Mouse (Mus musculus) embryonic facial prominence, embryonic 14.5 days (tissue): ENCODE results near the gene Nup210l. TPM values are rescaled to one million over a fixed set of nuclear protein-coding genes. Genes with fewer than 3 reads are reported as not detected.
"Not testable (repeated sequence)": the region's sequence is repeated elsewhere in the genome, so short reads cannot be mapped to it uniquely, and the experiment has no call there.

Experiments used
- ATAC-seq: fragments of 200-750 bp; cut with Nextera tagmentation; 2 replicates; pipeline ENCODE4 v1.8.0; 2017; ENCODE audit warnings: low read depth, moderate number of reproducible peaks, moderate TSS enrichment
- DNase-seq: peaks from one replicate; pipeline ENCODE4 v3.0.0-alpha.2; 2015; ENCODE audit warnings: low spot score
- H3K27ac ChIP-seq: fragments of 300-500 bp; sonication (generic); replicated peaks from 2 replicates; pipeline ENCODE4 v1.5.1; 2014; ENCODE audit warnings: low read depth, mild to moderate bottlenecking, low read length, moderate library complexity
- H3K27me3 ChIP-seq: fragments of 300-500 bp; sonication (generic); replicated peaks from 2 replicates; pipeline ENCODE4 v1.6.1; 2014; ENCODE audit warnings: low read length; ENCODE audit not compliant: control insufficient read depth, insufficient read depth
- H3K36me3 ChIP-seq: fragments of 300-500 bp; sonication (generic); 2 replicates; pipeline ENCODE4 v1.6.1; 2014; ENCODE audit warnings: low read length, mixed read lengths; ENCODE audit not compliant: control insufficient read depth, insufficient read depth
- H3K4me1 ChIP-seq: fragments of 300-500 bp; sonication (generic); 2 replicates; pipeline ENCODE4 v1.6.1; 2014; ENCODE audit warnings: antibody characterized with exemption, low read length; ENCODE audit not compliant: control insufficient read depth, insufficient read depth
- H3K4me2 ChIP-seq: fragments of 300-500 bp; sonication (generic); 2 replicates; pipeline ENCODE4 v1.6.1; 2014; ENCODE audit warnings: low read depth, mild to moderate bottlenecking, low read length, moderate library complexity, mixed read lengths
- H3K4me3 ChIP-seq: fragments of 300-500 bp; sonication (generic); 2 replicates; pipeline ENCODE4 v1.5.1; 2014; ENCODE audit warnings: low read depth, mild to moderate bottlenecking, low read length
- H3K9ac ChIP-seq: fragments of 300-500 bp; sonication (generic); 2 replicates; pipeline ENCODE4 v1.6.1; 2014; ENCODE audit warnings: low read depth, mild to moderate bottlenecking, low read length, moderate library complexity, mixed read lengths
- H3K9me3 ChIP-seq: fragments of 300-500 bp; sonication (generic); 2 replicates; pipeline ENCODE4 v1.6.1; 2016; ENCODE audit warnings: low read length; ENCODE audit not compliant: control insufficient read depth
- WGBS: fragments of 180-500 bp; shearing (Covaris S2); extraction: QIAGEN DNeasy Blood & Tissue Kit; methylation state at CpG from one replicate; pipeline ENCODE4 v1.1.7; 2014; 5-methylcytosine and 5-hydroxymethylcytosine counted together
- polyA plus RNA-seq: library from polyadenylated mRNA; unstranded; fragments of >200 nt; fragmentation: Nextera tagmentation; extraction: Ambion mirVana; gene quantifications from 2 replicates; pipeline ENCODE4 v1.2.1, GENCODE M21; 2014

The Nup210l gene
- polyA plus RNA-seq, 1 experiment from 2014 or later = 0.18 TPM

DNA sequence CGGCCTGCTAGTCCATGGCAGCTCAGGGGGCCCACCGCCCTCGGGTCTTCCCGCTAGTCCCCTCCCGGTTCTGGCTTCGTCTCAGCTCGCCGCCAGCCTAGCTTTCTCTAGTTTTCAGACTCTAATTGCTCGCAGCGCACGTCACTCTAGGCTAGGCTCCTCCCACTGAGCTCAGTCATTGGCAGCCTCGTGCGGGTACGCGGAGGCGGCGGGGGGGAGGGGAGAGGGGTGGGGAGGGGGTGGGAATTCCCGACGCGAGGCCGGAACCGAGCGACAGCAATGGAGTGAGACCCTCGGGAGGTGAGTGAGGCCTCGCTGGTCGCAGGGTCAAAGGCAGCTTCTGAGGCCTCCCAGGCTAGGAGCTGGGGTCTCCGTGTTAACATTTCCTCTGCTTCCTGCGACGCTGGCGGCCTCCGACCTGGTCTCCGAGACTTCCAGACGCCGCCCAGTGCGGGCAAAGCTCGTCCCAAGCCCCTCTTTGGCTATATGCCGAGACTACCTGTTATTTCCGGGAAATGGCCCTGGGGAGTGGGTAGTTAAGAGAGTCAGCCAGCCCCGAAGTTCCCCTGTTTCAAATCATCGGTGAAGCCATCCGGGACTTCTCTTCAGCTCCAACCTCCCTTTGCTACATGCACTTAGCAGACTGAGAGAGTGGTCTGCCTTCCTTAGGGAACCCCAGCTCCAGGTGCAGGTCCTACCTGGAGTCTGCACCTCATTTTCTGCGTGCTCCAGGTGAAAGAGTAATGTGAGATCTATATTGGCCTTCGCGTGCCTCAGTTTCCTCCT is 144.2 kb downstream of the Nup210l start, which contains the start of gene Slc39a1:
Gene Slc39a1, plus strand, starts transcription at position 213 of the 786 bp plus-strand sequence.
- Histone ChIP-seq H3K4me1 (peaks cover 11% of the 10 kb centered on the region), H3K36me3 (peaks cover 21% of the 10 kb centered on the region), H3K27me3 (no peaks in the 10 kb centered on the region), H3K4me3 (peak within 1 kb of the TSS; percentile 76), H3K9me3 (no peaks in the 10 kb centered on the region), H3K27ac (peak within 1 kb of the TSS; percentile 95), H3K4me2 (peak within 1 kb of the TSS; percentile 74), H3K9ac (peak within 1 kb of the TSS; percentile 87)
- DNase-seq (peak; percentile 99), ATAC-seq (peak; percentile 94)
- under 1% methylated on average over 29 of the region's 44 CpGs for WGBS

DNA sequence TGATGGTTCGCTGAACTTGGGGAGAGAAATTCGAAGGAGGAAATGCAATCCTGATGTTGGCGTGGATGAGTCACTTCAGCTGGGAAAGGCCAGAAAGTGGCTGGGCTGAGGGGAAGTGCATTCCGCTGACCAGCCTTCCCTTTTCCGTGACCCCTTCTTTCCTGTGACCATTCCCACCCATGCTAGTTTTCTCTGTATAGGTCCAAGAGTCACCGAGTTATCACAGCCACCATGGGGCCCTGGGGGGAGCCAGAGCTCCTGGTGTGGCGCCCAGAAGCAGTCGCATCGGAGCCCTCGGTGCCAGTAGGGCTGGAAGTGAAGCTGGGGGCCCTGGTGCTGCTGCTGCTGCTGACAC is 144.8 kb downstream of the Nup210l start:
- peak overlapping the region; percentile 76 for H3K4me3 ChIP-seq
- H3K4me1 ChIP-seq = peaks cover 5% of the 10 kb centered on the region
- H3K27me3 ChIP-seq = no peaks in the 10 kb centered on the region
- H3K9ac ChIP-seq = peak overlapping the region; percentile 87
- ATAC-seq (no peak), DNase-seq (peak; percentile 48)
- H3K9me3 ChIP-seq = no peaks in the 10 kb centered on the region
- peaks cover 21% of the 10 kb centered on the region for H3K36me3 ChIP-seq
- H3K27ac ChIP-seq = peak overlapping the region; percentile 95
- 3% methylated on average over 9 of the region's 10 CpGs for WGBS
- H3K4me2 ChIP-seq = peak overlapping the region; percentile 74

DNA sequence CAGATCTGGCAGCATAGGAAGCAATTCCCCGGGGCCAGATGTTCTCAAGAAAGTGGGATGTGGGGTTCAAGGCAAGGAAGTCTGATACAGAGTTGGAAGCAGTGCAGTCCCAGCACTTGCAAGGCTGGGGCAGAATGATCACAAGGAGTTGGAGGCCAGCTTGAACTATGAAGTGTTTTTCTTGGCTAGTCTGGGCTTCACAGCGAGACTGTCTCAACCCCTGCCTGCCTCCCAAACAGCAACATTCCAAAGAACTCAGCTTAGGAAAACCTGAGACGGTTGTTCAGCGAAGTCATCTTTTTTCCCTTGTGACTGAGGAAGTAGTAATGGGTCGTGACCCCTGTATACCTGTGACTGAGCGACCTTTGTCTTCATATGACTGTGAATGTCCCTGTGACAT is 146.9 kb downstream of the Nup210l start:
- no peaks in the 10 kb centered on the region for H3K9me3 ChIP-seq
- WGBS = 78% methylated on average over 6 of the region's 6 CpGs
- DNase-seq (no peak), ATAC-seq (no peak)
- H3K4me3 ChIP-seq = no peak overlapping the region
- H3K4me1 ChIP-seq = peaks cover 13% of the 10 kb centered on the region; the same call in 1 of the 2 replicates
- no peak overlapping the region for H3K4me2 ChIP-seq
- no peak overlapping the region for H3K9ac ChIP-seq
- no peaks in the 10 kb centered on the region for H3K27me3 ChIP-seq
- H3K27ac ChIP-seq = no peak overlapping the region
- H3K36me3 ChIP-seq = peaks cover 21% of the 10 kb centered on the region

DNA sequence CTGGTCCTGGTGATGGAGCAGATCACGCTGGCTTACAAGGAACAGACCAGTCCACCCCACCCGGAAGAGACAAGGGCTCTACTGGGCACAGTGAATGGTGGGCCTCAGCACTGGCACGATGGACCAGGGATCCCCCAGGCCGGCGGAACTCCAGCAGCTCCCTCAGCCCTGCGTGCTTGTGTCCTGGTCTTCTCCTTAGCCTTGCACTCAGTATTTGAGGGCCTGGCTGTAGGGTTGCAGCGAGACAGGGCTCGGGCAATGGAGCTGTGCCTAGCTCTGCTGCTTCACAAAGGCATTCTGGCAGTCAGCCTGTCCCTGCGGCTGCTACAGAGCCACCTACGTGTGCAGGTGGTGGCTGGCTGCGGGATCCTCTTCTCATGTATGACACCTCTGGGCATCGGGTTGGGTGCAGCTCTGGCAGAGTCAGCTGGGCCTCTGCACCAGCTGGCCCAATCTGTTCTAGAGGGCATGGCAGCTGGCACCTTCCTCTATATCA is 147.8 kb downstream of the Nup210l start:
- not testable (repeated sequence) for DNase-seq, H3K27me3 ChIP-seq, H3K4me3 ChIP-seq, H3K4me2 ChIP-seq, H3K27ac ChIP-seq, H3K9ac ChIP-seq, H3K9me3 ChIP-seq, ATAC-seq
- Histone ChIP-seq H3K36me3 (peaks cover 24% of the 10 kb centered on the region), H3K4me1 (peaks cover 15% of the 10 kb centered on the region; the same call in 1 of the 2 replicates)
- WGBS = 98% methylated on average over 8 of the region's 12 CpGs

DNA sequence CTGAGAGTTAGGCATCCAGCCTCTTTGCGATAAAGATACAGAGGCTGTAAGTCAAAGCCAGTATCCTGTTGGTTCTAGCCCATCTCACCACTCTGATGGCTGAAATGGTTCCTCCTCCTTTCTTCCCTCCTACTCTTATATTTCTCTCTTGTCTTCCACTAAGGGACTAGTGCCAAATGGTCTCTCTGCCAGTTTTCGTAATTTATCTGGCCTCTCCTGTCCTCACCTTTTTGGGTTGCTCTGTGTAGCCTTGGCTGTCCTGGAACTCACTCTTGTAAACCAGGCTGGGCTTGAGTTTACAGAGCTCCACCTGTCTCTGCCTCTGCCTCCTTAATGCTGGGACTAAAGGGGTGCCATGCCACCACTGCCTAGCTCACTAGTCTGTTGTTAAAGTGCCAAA is 148.7 kb downstream of the Nup210l start:
- H3K9ac ChIP-seq, H3K27ac ChIP-seq, H3K4me2 ChIP-seq, H3K9me3 ChIP-seq, H3K27me3 ChIP-seq, DNase-seq, H3K4me3 ChIP-seq, ATAC-seq: not testable (repeated sequence)
- peaks cover 32% of the 10 kb centered on the region for H3K36me3 ChIP-seq
- peaks cover 15% of the 10 kb centered on the region; the same call in 1 of the 2 replicates for H3K4me1 ChIP-seq
- WGBS = 96% methylated on average over 2 of the region's 2 CpGs

DNA sequence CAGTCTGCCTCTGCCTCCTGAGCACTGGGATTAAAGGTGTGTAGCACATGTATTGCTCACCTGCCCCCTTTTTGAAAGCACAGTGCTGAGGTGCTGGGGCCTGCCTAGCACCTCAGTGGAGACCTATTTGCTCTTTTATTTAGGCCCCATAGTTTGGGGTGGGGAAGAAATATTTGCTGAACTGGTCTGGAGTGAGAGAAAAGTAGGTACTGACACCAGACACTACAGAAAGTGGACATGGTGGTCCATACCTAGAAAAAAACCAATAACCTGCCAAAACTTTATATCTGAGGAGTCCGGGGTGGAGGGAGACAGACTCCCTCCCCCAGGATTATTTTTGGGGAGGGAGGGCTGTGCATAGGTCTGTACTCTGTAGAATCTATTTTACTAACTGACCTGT is 149.2 kb downstream of the Nup210l start:
- 75% methylated on average over 1 of the region's 1 CpGs for WGBS
- H3K36me3 ChIP-seq = peaks cover 37% of the 10 kb centered on the region
- peak overlapping the region; percentile 91; the same call in 1 of the 2 replicates for H3K4me2 ChIP-seq
- H3K9me3 ChIP-seq, H3K27me3 ChIP-seq, H3K27ac ChIP-seq, ATAC-seq, H3K4me3 ChIP-seq, H3K9ac ChIP-seq, DNase-seq: not testable (repeated sequence)
- H3K4me1 ChIP-seq = peaks cover 15% of the 10 kb centered on the region; the same call in 1 of the 2 replicates

DNA sequence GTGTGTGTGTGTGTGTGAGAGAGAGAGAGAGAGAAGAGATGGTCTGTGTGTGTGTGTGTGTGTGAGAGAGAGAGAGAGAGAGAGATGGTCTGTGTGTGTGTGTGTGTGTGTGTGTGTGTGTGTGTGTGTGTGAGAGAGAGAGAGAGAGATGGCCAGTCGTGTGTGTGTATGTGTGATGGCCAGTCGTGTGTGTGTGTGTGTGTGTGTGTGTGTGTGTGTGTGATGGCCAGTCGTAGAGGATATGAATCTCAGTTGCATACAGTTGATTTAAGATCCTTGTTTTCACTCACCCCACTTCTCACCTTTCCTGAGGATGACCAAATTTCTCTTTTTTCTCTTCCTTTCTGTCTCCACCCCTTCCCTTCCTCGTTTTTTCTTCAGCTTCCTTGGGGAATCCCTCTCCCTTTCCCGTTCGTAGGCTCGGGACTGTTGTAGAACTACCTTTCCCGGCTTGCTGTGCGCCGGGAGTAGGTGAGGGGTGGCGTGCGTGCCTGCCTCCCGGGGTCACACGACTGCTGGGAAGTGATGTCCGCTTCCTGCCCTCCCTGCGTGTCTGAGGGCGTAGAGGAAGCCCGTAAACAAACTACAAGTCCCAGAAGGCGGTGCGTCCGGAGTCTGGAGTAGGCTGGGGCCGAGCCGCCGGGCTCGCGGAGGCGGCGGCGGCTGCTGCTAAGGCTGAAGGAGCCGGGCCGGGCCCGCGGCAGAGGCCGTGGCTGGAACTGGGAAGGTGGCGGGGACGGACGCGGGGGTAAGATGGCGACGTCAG is 149.9 kb downstream of the Nup210l start, which contains the start of gene Crtc2:
Gene Crtc2, plus strand, starts transcription at position 511 of the 766 bp plus-strand sequence.
- H3K9ac ChIP-seq = peak within 1 kb of the TSS; percentile 92
- H3K4me1 ChIP-seq = peaks cover 13% of the 10 kb centered on the region; the same call in 1 of the 2 replicates
- peak within 1 kb of the TSS; percentile 71 for H3K27ac ChIP-seq
- DNase-seq (peak; percentile 99), ATAC-seq (peak; percentile 99)
- H3K27me3 ChIP-seq = no peaks in the 10 kb centered on the region
- H3K4me2 ChIP-seq = peak within 1 kb of the TSS; percentile 91
- peaks cover 41% of the 10 kb centered on the region for H3K36me3 ChIP-seq
- no peaks in the 10 kb centered on the region for H3K9me3 ChIP-seq
- peak within 1 kb of the TSS; percentile 83 for H3K4me3 ChIP-seq
- WGBS = under 1% methylated on average over 36 of the region's 40 CpGs

DNA sequence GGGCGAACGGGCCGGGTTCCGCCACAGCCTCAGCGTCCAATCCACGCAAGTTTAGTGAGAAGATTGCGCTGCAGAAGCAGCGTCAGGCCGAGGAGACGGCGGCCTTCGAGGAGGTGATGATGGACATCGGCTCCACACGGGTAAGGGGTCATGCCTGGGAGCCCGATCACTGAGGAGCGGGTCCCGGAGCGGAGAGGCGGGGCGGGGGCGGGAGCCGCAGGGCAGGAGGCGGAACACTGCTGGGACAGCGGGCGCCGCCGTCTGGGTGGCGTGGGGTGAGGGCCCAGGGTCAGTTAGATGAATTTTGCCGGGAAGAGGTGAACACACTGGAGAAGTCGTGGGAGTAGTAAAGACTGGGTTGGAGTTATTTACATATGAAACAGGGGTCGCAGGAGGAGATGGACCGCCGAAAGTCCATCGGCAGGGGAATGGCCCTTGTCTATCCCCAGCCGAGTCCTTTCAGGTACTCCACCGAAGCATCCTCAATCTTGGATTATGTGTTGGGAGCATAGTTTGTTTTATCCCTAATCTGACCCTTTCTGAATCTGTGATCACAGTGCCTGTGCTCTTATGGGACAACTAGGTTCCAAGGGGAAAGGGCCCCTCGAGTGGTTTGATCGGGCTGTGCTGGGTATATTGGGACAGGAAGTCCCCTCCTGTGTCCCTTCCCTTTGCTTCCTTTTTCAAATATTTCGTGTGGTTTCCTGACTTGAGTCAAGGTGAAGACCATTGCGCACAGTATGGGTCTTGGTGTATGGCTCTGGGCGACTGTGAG is 150.7 kb downstream of the Nup210l start:
- Histone ChIP-seq H3K9ac (peak overlapping the region; percentile 92), H3K27me3 (no peaks in the 10 kb centered on the region), H3K4me2 (peak overlapping the region; percentile 91), H3K4me3 (peak overlapping the region; percentile 83), H3K36me3 (peaks cover 49% of the 10 kb centered on the region), H3K9me3 (no peaks in the 10 kb centered on the region), H3K27ac (peak overlapping the region; percentile 71), H3K4me1 (peaks cover 12% of the 10 kb centered on the region; the same call in 1 of the 2 replicates)
- 1% methylated on average over 31 of the region's 41 CpGs for WGBS
- ATAC-seq = peak; percentile 61
- DNase-seq = no peak
